Mouse (Mus musculus) hindbrain, embryonic 13.5 days (tissue): ENCODE results near the gene Prss16. TPM values are rescaled to one million over a fixed set of nuclear protein-coding genes. Genes with fewer than 3 reads are reported as not detected.
"Not testable (repeated sequence)": the region's sequence is repeated elsewhere in the genome, so short reads cannot be mapped to it uniquely, and the experiment has no call there.

Source experiments
- ATAC-seq: fragments of 200-750 bp; cut with Nextera tagmentation; 2 replicates; pipeline ENCODE4 v1.8.0; 2017; ENCODE audit warnings: moderate TSS enrichment; ENCODE audit not compliant: low FRiP score
- H3K27ac ChIP-seq: fragments of 300-500 bp; sonication (generic); 2 replicates; pipeline ENCODE4 v1.5.1; 2015; ENCODE audit warnings: inconsistent platforms, mild to moderate bottlenecking, moderate library complexity
- H3K27me3 ChIP-seq: fragments of 300-500 bp; sonication (generic); 2 replicates; pipeline ENCODE4 v1.6.1; 2015; ENCODE audit warnings: mild to moderate bottlenecking, inconsistent platforms
- H3K36me3 ChIP-seq: fragments of 300-500 bp; sonication (generic); 2 replicates; pipeline ENCODE4 v1.6.1; 2015; ENCODE audit warnings: mild to moderate bottlenecking, inconsistent platforms
- H3K4me1 ChIP-seq: fragments of 300-500 bp; sonication (generic); replicated peaks from 2 replicates; pipeline ENCODE4 v1.6.1; 2015; ENCODE audit warnings: inconsistent platforms
- H3K4me2 ChIP-seq: fragments of 300-500 bp; sonication (generic); 2 replicates; pipeline ENCODE4 v1.6.1; 2015; ENCODE audit warnings: inconsistent platforms, mild to moderate bottlenecking, moderate library complexity
- H3K4me3 ChIP-seq: fragments of 300-500 bp; sonication (generic); 2 replicates; pipeline ENCODE4 v1.5.1; 2015; ENCODE audit warnings: mild to moderate bottlenecking, inconsistent platforms
- H3K9ac ChIP-seq: fragments of 300-500 bp; sonication (generic); 2 replicates; pipeline ENCODE4 v1.6.1; 2015; ENCODE audit warnings: mild to moderate bottlenecking, inconsistent platforms
- H3K9me3 ChIP-seq: fragments of 300-500 bp; sonication (generic); 2 replicates; pipeline ENCODE4 v1.6.1; 2016; ENCODE audit warnings: inconsistent platforms
- WGBS: fragments of 180-500 bp; shearing (Covaris S2); methylation state at CpG from one replicate; pipeline ENCODE4 v1.1.7; 2015; 5-methylcytosine and 5-hydroxymethylcytosine counted together
- polyA plus RNA-seq: library from polyadenylated mRNA; unstranded; fragments of >200 nt; fragmentation: Nextera tagmentation; extraction: Ambion mirVana; gene quantifications from 2 replicates; pipeline ENCODE4 v1.2.1, GENCODE M21; 2015

The Prss16 gene
- polyA plus RNA-seq, 1 experiment from 2014 or later = 0.12 TPM

GRCm38 (mm10) chr13:22041651-22042567 is 32.4 kb upstream of the Prss16 start:
- Histone ChIP-seq H3K9me3 (no peaks in the 10 kb centered on the region), H3K27me3 (no peaks in the 10 kb centered on the region), H3K9ac (peak overlapping the region; percentile 64), H3K4me3 (peak overlapping the region; percentile 40), H3K36me3 (no peaks in the 10 kb centered on the region), H3K4me1 (peaks cover 22% of the 10 kb centered on the region), H3K27ac (peak overlapping the region; percentile 84), H3K4me2 (peak overlapping the region; percentile 65)
- 2% methylated on average over 13 of the region's 13 CpGs for WGBS
- ATAC-seq = no peak

GRCm38 (mm10) chr13:22041142-22041536 is 31.6 kb upstream of the Prss16 start, which contains the start of gene Hist1h4i:
Gene Hist1h4i, minus strand, starts transcription at chr13:22041362.
- not testable (repeated sequence) for H3K9me3 ChIP-seq, H3K27me3 ChIP-seq, H3K36me3 ChIP-seq
- Histone ChIP-seq H3K4me1 (peaks cover 28% of the 10 kb centered on the region), H3K4me2 (peak within 1 kb of the TSS; percentile 65), H3K4me3 (peak within 1 kb of the TSS; percentile 40), H3K9ac (peak within 1 kb of the TSS; percentile 64), H3K27ac (peak within 1 kb of the TSS; percentile 85)
- 0% methylated on average over 24 of the region's 27 CpGs for WGBS
- ATAC-seq = peak; percentile 43

- Histone ChIP-seq H3K9ac (peak overlapping the region; percentile 60), H3K4me3 (peak overlapping the region; percentile 37), H3K4me2 (peak overlapping the region; percentile 65), H3K27me3 (no peaks in the 10 kb centered on the region), H3K36me3 (no peaks in the 10 kb centered on the region), H3K27ac (peak overlapping the region; percentile 85), H3K9me3 (no peaks in the 10 kb centered on the region), H3K4me1 (peaks cover 29% of the 10 kb centered on the region)
- ATAC-seq = 0 out of 2 replicates have a peak, but pooled peaks have one; percentile 23
- under 1% methylated on average over 24 of the region's 24 CpGs for WGBS
Observed at GRCm38 (mm10) chr13:22040464-22041141, 31.1 kb upstream of the Prss16 start.

GRCm38 (mm10) chr13:22039951-22040463 is 30.5 kb upstream of the Prss16 start:
- no peaks in the 10 kb centered on the region for H3K9me3 ChIP-seq
- H3K9ac ChIP-seq = peak overlapping the region; percentile 60; the same call in 1 of the 2 replicates
- WGBS = 9% methylated on average over 2 of the region's 2 CpGs
- H3K4me2 ChIP-seq = peak overlapping the region; percentile 65
- no peaks in the 10 kb centered on the region for H3K27me3 ChIP-seq
- no peaks in the 10 kb centered on the region for H3K36me3 ChIP-seq
- H3K27ac ChIP-seq = peak overlapping the region; percentile 85
- no peak for ATAC-seq
- H3K4me3 ChIP-seq = peak overlapping the region; percentile 37
- H3K4me1 ChIP-seq = peaks cover 30% of the 10 kb centered on the region

GRCm38 (mm10) chr13:22039364-22039763 is 29.8 kb upstream of the Prss16 start:
- H3K4me2 ChIP-seq = no peak overlapping the region
- WGBS = 74% methylated on average over 5 of the region's 5 CpGs

GRCm38 (mm10) chr13:22037415-22037814 is 27.9 kb upstream of the Prss16 start:
- H3K36me3 ChIP-seq = no peaks in the 10 kb centered on the region
- no peaks in the 10 kb centered on the region for H3K27me3 ChIP-seq
- no peaks in the 10 kb centered on the region for H3K9me3 ChIP-seq
- H3K4me2 ChIP-seq = no peak overlapping the region
- no peak overlapping the region for H3K27ac ChIP-seq
- WGBS = 87% methylated on average over 2 of the region's 2 CpGs
- H3K9ac ChIP-seq = no peak overlapping the region
- H3K4me1 ChIP-seq = peaks cover 33% of the 10 kb centered on the region
- H3K4me3 ChIP-seq = no peak overlapping the region
- no peak for ATAC-seq

More at GRCm38 (mm10) chr13:22039364-22039763, 29.8 kb upstream of the Prss16 start:
- Histone ChIP-seq H3K27ac (no peak overlapping the region), H3K9ac (no peak overlapping the region), H3K4me1 (peaks cover 36% of the 10 kb centered on the region), H3K4me3 (no peak overlapping the region), H3K9me3 (no peaks in the 10 kb centered on the region), H3K27me3 (no peaks in the 10 kb centered on the region), H3K36me3 (no peaks in the 10 kb centered on the region)
- ATAC-seq = no peak

GRCm38 (mm10) chr13:22036986-22037385 is 27.4 kb upstream of the Prss16 start:
- H3K4me2 ChIP-seq = peak overlapping the region; percentile 70
- no peaks in the 10 kb centered on the region for H3K27me3 ChIP-seq
- no peak overlapping the region; the same call in 1 of the 2 replicates for H3K27ac ChIP-seq
- H3K36me3 ChIP-seq = no peaks in the 10 kb centered on the region
- no peak for ATAC-seq
- H3K4me3 ChIP-seq = peak overlapping the region; percentile 42; the same call in 1 of the 2 replicates
- WGBS = 59% methylated on average over 3 of the region's 3 CpGs
- H3K4me1 ChIP-seq = peaks cover 29% of the 10 kb centered on the region
- no peaks in the 10 kb centered on the region for H3K9me3 ChIP-seq
- peak overlapping the region; percentile 62; the same call in 1 of the 2 replicates for H3K9ac ChIP-seq

GRCm38 (mm10) chr13:22036149-22036956 is 26.8 kb upstream of the Prss16 start:
- Histone ChIP-seq H3K4me3 (peak overlapping the region; percentile 42), H3K4me2 (peak overlapping the region; percentile 70), H3K4me1 (peaks cover 25% of the 10 kb centered on the region), H3K9ac (peak overlapping the region; percentile 62; the same call in 1 of the 2 replicates), H3K36me3 (no peaks in the 10 kb centered on the region), H3K9me3 (no peaks in the 10 kb centered on the region), H3K27me3 (no peaks in the 10 kb centered on the region), H3K27ac (peak overlapping the region; percentile 77; the same call in 1 of the 2 replicates)
- peak; percentile 25; the same call in 1 of the 2 replicates for ATAC-seq
- WGBS = 3% methylated on average over 23 of the region's 23 CpGs

GRCm38 (mm10) chr13:22035267-22036148 is 26.0 kb upstream of the Prss16 start, which contains the start of the genes Hist1h2ah and Hist1h2bk:
Gene Hist1h2ah, minus strand, starts transcription at chr13:22035568.
Gene Hist1h2bk, plus strand, starts transcription at chr13:22035870.
- peak within 1 kb of the TSS; percentile 77; the same call in 1 of the 2 replicates for H3K27ac ChIP-seq
- H3K4me3 ChIP-seq = peak within 1 kb of the TSS; percentile 42
- peak; percentile 99 for ATAC-seq
- H3K36me3 ChIP-seq, H3K27me3 ChIP-seq, H3K9me3 ChIP-seq: not testable (repeated sequence)
- WGBS = under 1% methylated on average over 26 of the region's 69 CpGs
- H3K4me1 ChIP-seq = peaks cover 21% of the 10 kb centered on the region
- H3K9ac ChIP-seq = peak within 1 kb of the TSS; percentile 62
- H3K4me2 ChIP-seq = peak within 1 kb of the TSS; percentile 70

- Histone ChIP-seq H3K4me2 (peak overlapping the region; percentile 70), H3K9ac (peak overlapping the region; percentile 30), H3K36me3 (no peaks in the 10 kb centered on the region), H3K27me3 (no peaks in the 10 kb centered on the region), H3K4me1 (peaks cover 14% of the 10 kb centered on the region), H3K27ac (no peak overlapping the region), H3K9me3 (no peaks in the 10 kb centered on the region), H3K4me3 (peak overlapping the region; percentile 42)
- no peak for ATAC-seq
- WGBS = under 1% methylated on average over 11 of the region's 14 CpGs
Observed at GRCm38 (mm10) chr13:22034443-22035266, 25.1 kb upstream of the Prss16 start.
